Mouse (Mus musculus) embryonic fibroblast, embryonic 13.5 days (primary cell): ENCODE measurements at regions not wholly inside any gene's neighbourhood (a gene's known extent, or its start where the extent isn't known, plus 50 kb on each side); places are given as distances from the start of the nearest gene placed in this dataset.

Experiments
- CTCF ChIP-seq: IDR thresholded peaks from 2 replicates; pipeline ENCODE4 v1.5.1; 2011; ENCODE audit warnings: mild to moderate bottlenecking, control low read depth, low read length, moderate library complexity, borderline replicate concordance; ENCODE audit not compliant: insufficient read depth
- POLR2A ChIP-seq: IDR thresholded peaks from 2 replicates; pipeline ENCODE4 v1.6.1; 2011; ENCODE audit warnings: low read depth, mild to moderate bottlenecking, control low read depth, low read length, moderate library complexity

- TF ChIP-seq CTCF (no peak), POLR2A (no peak)
Measured at GRCm38 (mm10) chr11:111426715-111427114, 360.8 kb downstream of the Kcnj2 start.
